Mouse (Mus musculus) liver, adult 2 months (tissue): ENCODE measurements around the gene Gab2.

Source experiments
- CTCF ChIP-seq: fragments of 200-500 bp; IDR thresholded peaks from 2 replicates; pipeline ENCODE4 v1.5.1; 2011; ENCODE audit warnings: low read depth, low read length, control low read depth
- POLR2A ChIP-seq: fragments of 200-500 bp; IDR thresholded peaks from 2 replicates; pipeline ENCODE4 v1.6.1; 2011; ENCODE audit warnings: low read length, control low read depth; ENCODE audit not compliant: insufficient read depth; ENCODE audit errors: extremely low read depth

GRCm38 (mm10) chr7:97211117-97211516 is 129.7 kb downstream of the Gab2 start:
- TF ChIP-seq CTCF (no peak), POLR2A (no peak)
